Mouse (Mus musculus) neural tube, embryonic 11.5 days (tissue): Measurements from ENCODE around the gene 2900011O08Rik. TPM values are rescaled to one million over a fixed set of nuclear protein-coding genes. Genes with fewer than 3 reads are reported as not detected.

ENCODE experiments used
- ATAC-seq: fragments of 200-750 bp; cut with Nextera tagmentation; 2 replicates; pipeline ENCODE4 v1.8.0; 2017; ENCODE audit warnings: moderate number of reproducible peaks, mild to moderate bottlenecking, moderate TSS enrichment, moderate library complexity; ENCODE audit not compliant: insufficient read depth, low FRiP score, low TSS enrichment
- DNase-seq: peaks from one replicate; pipeline ENCODE4 v3.0.0-alpha.2; 2015; ENCODE audit warnings: low spot score
- H3K27ac ChIP-seq: fragments of 300-500 bp; sonication (generic); 2 replicates; pipeline ENCODE4 v1.5.1; 2014; ENCODE audit warnings: low read depth, mild to moderate bottlenecking, low read length
- H3K27me3 ChIP-seq: fragments of 300-500 bp; sonication (generic); 2 replicates; pipeline ENCODE4 v1.6.1; 2014; ENCODE audit warnings: mild to moderate bottlenecking, low read length, mixed read lengths; ENCODE audit not compliant: control insufficient read depth, insufficient read depth
- H3K36me3 ChIP-seq: fragments of 300-500 bp; sonication (generic); 2 replicates; pipeline ENCODE4 v1.6.1; 2014; ENCODE audit warnings: mild to moderate bottlenecking, low read length, moderate library complexity, mixed read lengths; ENCODE audit not compliant: control insufficient read depth, insufficient read depth
- H3K4me1 ChIP-seq: fragments of 300-500 bp; sonication (generic); 2 replicates; pipeline ENCODE4 v1.6.1; 2014; ENCODE audit warnings: low read length, mixed read lengths; ENCODE audit not compliant: control insufficient read depth, insufficient read depth
- H3K4me2 ChIP-seq: fragments of 300-500 bp; sonication (generic); 2 replicates; pipeline ENCODE4 v1.6.1; 2014; ENCODE audit warnings: low read depth, mild to moderate bottlenecking, moderate library complexity
- H3K4me3 ChIP-seq: fragments of 300-500 bp; sonication (generic); 2 replicates; pipeline ENCODE4 v1.5.1; 2014; ENCODE audit warnings: low read depth, low read length
- H3K9ac ChIP-seq: fragments of 300-500 bp; sonication (generic); 2 replicates; pipeline ENCODE4 v1.6.1; 2014; ENCODE audit warnings: mild to moderate bottlenecking, low read length
- H3K9me3 ChIP-seq: fragments of 300-500 bp; sonication (generic); 2 replicates; pipeline ENCODE4 v1.6.1; 2016; ENCODE audit warnings: low read length; ENCODE audit not compliant: control insufficient read depth
- WGBS: fragments of 180-500 bp; shearing (Covaris S2); extraction: QIAGEN DNeasy Blood & Tissue Kit; methylation state at CpG from one replicate; pipeline ENCODE4 v1.1.7; 2014; 5-methylcytosine and 5-hydroxymethylcytosine counted together
- polyA plus RNA-seq: library from polyadenylated mRNA; unstranded; fragments of >200 nt; fragmentation: Nextera tagmentation; extraction: Ambion mirVana; gene quantifications from 2 replicates; pipeline ENCODE4 v1.2.1, GENCODE M21; 2014

Gene 2900011O08Rik
- polyA plus RNA-seq, 1 experiment from 2014 or later, result 31.9 TPM

DNA sequence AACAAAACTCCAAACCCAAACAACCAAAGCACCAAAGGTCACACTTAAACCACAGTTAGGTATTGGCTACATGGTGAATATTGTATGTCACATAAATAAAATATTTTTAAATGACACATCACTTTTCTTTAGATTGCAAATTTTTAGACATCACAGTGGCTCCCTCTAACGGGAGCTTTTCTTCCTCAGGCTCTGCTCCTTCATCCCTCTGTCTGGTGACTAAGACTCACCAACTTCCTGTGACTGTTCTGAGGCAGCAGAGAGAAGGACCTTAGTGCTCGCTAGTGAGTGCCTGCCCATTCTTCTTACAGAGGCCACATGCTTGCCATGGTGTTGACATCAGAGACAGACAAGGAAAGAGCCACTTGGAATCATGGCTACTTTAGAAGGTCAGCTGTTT lies 125.7 kb downstream of the 2900011O08Rik start:
- no peaks in the 10 kb centered on the region for H3K4me1 ChIP-seq
- H3K36me3 ChIP-seq, result peaks cover 11% of the 10 kb centered on the region
- H3K27me3 ChIP-seq, result no peaks in the 10 kb centered on the region
- no peak overlapping the region for H3K4me3 ChIP-seq
- H3K4me2 ChIP-seq, result no peak overlapping the region
- ATAC-seq, result no peak
- H3K9ac ChIP-seq, result no peak overlapping the region
- no peak for DNase-seq
- no peaks in the 10 kb centered on the region for H3K9me3 ChIP-seq
- 74% methylated on average over 2 of the region's 2 CpGs for WGBS
- H3K27ac ChIP-seq, result no peak overlapping the region

DNA sequence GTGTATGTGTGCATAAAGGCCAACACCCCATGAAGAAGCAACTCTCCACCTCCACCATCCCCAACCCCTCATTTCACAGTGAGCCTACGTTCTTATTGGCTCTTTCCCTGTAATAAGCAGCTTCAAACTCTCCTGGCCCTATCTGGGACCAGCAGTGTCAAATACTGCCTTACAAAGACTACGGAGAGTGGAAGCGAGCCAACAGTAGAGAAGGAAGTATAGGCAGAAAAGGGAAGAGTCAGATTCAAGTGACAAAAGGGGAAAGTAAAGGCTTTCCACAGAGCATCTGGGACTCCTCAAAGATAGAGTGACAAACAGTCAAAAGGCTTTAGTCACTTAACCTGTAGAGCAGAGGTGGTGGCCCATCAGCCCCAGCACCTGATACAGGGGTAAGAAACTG lies 126.3 kb downstream of the 2900011O08Rik start:
- Histone ChIP-seq H3K4me2 (no peak overlapping the region), H3K36me3 (peaks cover 11% of the 10 kb centered on the region), H3K27ac (no peak overlapping the region), H3K27me3 (no peaks in the 10 kb centered on the region), H3K9ac (no peak overlapping the region), H3K4me1 (no peaks in the 10 kb centered on the region), H3K9me3 (no peaks in the 10 kb centered on the region), H3K4me3 (no peak overlapping the region)
- DNase-seq (no peak), ATAC-seq (no peak)
- WGBS, result 89% methylated on average over 3 of the region's 3 CpGs

DNA sequence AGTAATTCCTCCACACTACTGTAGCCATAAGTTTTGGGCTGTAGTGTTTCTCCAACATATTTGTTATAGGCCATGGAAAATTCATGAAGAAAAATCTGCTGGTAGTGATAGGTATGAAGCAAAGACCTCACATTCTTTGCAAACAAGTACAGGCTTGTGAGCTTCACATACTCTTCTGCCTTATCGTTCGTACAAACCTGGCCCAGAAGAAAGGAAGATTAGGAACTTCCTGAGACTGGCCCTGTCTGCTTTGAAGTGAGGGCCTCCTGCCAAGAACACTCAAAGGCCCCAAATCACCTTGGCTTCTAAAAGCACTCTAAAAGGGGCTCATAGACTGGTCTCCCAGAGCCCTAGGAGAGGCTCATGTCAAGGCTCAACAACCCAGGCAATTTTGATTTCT lies 130.9 kb downstream of the 2900011O08Rik start:
- Histone ChIP-seq H3K4me1 (no peaks in the 10 kb centered on the region), H3K4me2 (no peak overlapping the region), H3K9ac (no peak overlapping the region), H3K9me3 (no peaks in the 10 kb centered on the region), H3K4me3 (no peak overlapping the region), H3K27ac (no peak overlapping the region), H3K36me3 (peaks cover 22% of the 10 kb centered on the region), H3K27me3 (no peaks in the 10 kb centered on the region)
- ATAC-seq, result no peak
- no peak for DNase-seq
- WGBS, result 78% methylated on average over 2 of the region's 2 CpGs

DNA sequence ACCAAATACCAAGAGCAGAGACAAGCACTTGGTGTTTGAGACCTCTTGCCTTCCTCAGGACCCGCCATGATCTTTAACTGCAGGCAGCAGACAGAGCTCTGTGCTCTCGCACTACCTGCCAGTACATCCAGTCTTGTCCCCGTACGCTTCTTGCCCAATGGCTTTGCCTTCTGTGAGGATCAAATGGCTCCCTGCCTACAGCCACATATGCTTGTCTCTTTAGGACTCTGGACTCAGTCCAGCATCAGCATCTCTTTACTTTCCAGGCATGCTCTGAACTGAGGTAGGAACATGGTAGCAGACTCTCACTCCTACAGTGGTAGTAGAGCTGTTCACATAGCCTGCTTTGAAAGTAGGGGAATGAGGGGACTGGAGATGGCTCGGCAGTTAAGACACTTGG lies 134.5 kb downstream of the 2900011O08Rik start:
- no peak overlapping the region for H3K9ac ChIP-seq
- WGBS, result 95% methylated on average over 5 of the region's 5 CpGs
- H3K36me3 ChIP-seq, result peaks cover 19% of the 10 kb centered on the region
- H3K27ac ChIP-seq, result no peak overlapping the region
- no peaks in the 10 kb centered on the region for H3K9me3 ChIP-seq
- DNase-seq, result no peak
- no peaks in the 10 kb centered on the region for H3K27me3 ChIP-seq
- no peaks in the 10 kb centered on the region for H3K4me1 ChIP-seq
- ATAC-seq, result no peak
- H3K4me3 ChIP-seq, result no peak overlapping the region
- no peak overlapping the region for H3K4me2 ChIP-seq

DNA sequence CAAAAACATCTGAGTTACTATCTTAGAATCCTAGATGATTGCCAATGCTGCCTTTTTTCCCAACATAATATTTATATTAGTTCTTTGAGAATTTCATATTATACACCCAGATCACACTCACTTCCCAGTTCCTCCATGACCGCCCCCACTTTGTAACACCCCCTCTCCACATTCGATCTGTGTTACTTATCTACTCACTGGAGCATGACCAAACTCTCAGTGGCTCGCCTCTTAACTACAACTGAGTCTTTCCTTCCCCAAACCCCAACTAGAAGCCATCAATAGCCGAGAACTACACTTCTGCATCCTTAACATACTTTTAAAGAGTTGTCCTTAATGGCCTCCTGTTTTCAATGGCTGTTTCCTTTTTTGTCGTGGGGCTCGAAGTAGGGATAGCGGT lies 135.2 kb downstream of the 2900011O08Rik start:
- no peak overlapping the region for H3K27ac ChIP-seq
- H3K4me3 ChIP-seq, result no peak overlapping the region
- no peaks in the 10 kb centered on the region for H3K4me1 ChIP-seq
- no peak overlapping the region for H3K9ac ChIP-seq
- 96% methylated on average over 7 of the region's 7 CpGs for WGBS
- DNase-seq (no peak), ATAC-seq (no peak)
- no peak overlapping the region for H3K4me2 ChIP-seq
- peaks cover 18% of the 10 kb centered on the region for H3K36me3 ChIP-seq
- no peaks in the 10 kb centered on the region for H3K9me3 ChIP-seq
- H3K27me3 ChIP-seq, result no peaks in the 10 kb centered on the region

DNA sequence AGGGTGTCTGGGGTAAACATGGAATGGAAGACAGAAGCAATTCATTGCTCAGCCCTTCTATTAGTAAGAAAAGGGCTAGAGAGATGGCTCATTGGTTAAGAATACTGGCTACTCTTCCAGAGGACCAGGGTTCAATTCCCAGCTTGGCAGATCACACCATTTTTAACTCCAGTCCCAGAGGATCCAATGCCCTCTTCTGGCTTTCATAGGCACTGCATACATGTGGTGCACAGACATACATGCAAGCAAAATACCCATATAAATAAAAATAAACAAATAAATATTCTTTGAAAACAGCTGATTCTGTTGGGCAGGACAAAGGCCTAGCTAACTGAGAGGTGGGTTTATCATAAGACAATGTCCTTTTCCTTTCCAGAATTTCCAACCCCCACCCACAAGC lies 136.2 kb downstream of the 2900011O08Rik start:
- no peaks in the 10 kb centered on the region for H3K4me1 ChIP-seq
- H3K27ac ChIP-seq, result no peak overlapping the region
- H3K4me2 ChIP-seq, result no peak overlapping the region
- ATAC-seq, result no peak
- no peak for DNase-seq
- no peaks in the 10 kb centered on the region for H3K9me3 ChIP-seq
- no peaks in the 10 kb centered on the region for H3K27me3 ChIP-seq
- peaks cover 16% of the 10 kb centered on the region for H3K36me3 ChIP-seq
- no peak overlapping the region for H3K9ac ChIP-seq
- no peak overlapping the region for H3K4me3 ChIP-seq

DNA sequence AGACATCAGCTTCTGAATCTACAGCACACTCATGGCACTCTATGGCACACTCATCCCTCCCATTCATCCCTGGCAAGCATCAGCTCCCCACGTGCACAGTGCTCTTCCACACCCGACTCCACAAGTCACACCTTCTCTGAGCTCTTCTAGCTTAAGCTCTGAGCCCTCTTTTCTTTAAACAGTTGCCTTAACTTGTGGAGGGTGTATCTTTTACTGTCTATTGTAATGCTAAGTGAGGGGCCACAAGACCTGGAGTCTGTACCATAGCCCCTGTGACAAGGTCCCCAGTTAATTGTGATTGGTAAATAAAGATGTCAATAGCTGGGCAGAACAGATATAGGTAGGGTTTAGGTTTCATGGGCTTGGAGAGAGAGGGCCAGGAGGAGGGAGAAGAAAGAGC lies 137.5 kb downstream of the 2900011O08Rik start:
- no peaks in the 10 kb centered on the region for H3K4me1 ChIP-seq
- no peak overlapping the region for H3K27ac ChIP-seq
- WGBS, result 67% methylated on average over 2 of the region's 2 CpGs
- H3K36me3 ChIP-seq, result peaks cover 16% of the 10 kb centered on the region
- no peak for ATAC-seq
- no peak overlapping the region for H3K9ac ChIP-seq
- H3K4me2 ChIP-seq, result no peak overlapping the region
- no peaks in the 10 kb centered on the region for H3K27me3 ChIP-seq
- DNase-seq, result no peak
- no peak overlapping the region for H3K4me3 ChIP-seq
- H3K9me3 ChIP-seq, result no peaks in the 10 kb centered on the region

DNA sequence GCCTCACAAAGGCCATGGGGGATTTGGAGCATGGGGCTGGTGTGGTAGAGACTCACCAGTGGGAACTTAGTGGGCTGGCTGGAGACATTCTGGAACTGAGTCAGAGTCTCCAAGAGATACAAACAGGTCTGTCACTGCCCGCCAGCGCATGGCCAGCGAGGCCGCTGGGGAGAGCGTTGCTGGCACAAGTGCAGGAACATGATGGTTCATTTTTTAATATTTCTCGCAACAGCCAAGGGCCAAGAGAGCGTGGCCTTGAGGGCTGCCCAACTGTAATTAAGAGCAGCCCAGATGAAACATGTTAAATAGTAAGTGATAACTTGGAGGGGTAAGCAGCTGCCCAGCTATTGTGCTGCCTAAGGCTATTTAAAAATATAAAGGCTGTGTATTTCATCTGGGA lies 138.3 kb downstream of the 2900011O08Rik start:
- ATAC-seq (no peak), DNase-seq (no peak)
- Histone ChIP-seq H3K36me3 (peaks cover 16% of the 10 kb centered on the region), H3K27me3 (no peaks in the 10 kb centered on the region), H3K9ac (no peak overlapping the region), H3K4me2 (no peak overlapping the region), H3K4me1 (no peaks in the 10 kb centered on the region), H3K27ac (no peak overlapping the region), H3K4me3 (no peak overlapping the region), H3K9me3 (no peaks in the 10 kb centered on the region)
- WGBS, result 96% methylated on average over 7 of the region's 7 CpGs

DNA sequence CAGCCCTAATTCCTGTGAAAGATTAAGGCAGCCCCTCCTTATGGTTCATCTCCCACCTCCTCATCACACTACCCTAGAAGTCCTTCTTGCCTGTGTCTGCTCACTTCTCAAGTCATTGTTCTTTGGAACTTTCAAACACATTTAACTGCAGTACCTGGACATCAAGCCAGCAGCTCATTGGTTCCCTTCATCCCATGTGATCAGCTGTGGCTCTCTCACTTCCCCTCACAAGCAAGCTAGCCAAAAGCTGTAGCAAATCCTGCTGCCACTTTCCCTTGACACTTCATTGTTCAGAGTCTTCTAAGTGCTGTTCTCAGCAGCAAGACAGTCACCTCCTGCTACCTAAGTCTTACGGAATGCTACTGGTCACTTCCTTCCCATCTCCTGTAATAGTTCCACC lies 138.8 kb downstream of the 2900011O08Rik start:
- H3K36me3 ChIP-seq, result peaks cover 13% of the 10 kb centered on the region
- ATAC-seq, result no peak

More for the DNA sequence above, 138.8 kb downstream of the 2900011O08Rik start:
- H3K4me2 ChIP-seq, result no peak overlapping the region
- WGBS, result 94% methylated on average over 1 of the region's 1 CpGs
- no peak overlapping the region for H3K27ac ChIP-seq
- no peak for DNase-seq
- no peak overlapping the region for H3K4me3 ChIP-seq
- no peaks in the 10 kb centered on the region for H3K9me3 ChIP-seq
- no peaks in the 10 kb centered on the region for H3K4me1 ChIP-seq
- no peaks in the 10 kb centered on the region for H3K27me3 ChIP-seq
- H3K9ac ChIP-seq, result no peak overlapping the region
